Mouse (Mus musculus) neural tube, embryonic 13.5 days (tissue): ENCODE data around the gene Stk4. TPM values are rescaled to one million over a fixed set of nuclear protein-coding genes. Genes with fewer than 3 reads are reported as not detected.
"Not testable (repeated sequence)": the region's sequence is repeated elsewhere in the genome, so short reads cannot be mapped to it uniquely, and the experiment has no call there.

Experiments
- ATAC-seq: fragments of 200-750 bp; cut with Nextera tagmentation; 2 replicates; pipeline ENCODE4 v1.8.0; 2017; ENCODE audit warnings: low read depth, mild to moderate bottlenecking, moderate TSS enrichment, moderate library complexity
- H3K27ac ChIP-seq: fragments of 300-500 bp; sonication (generic); replicated peaks from 2 replicates; pipeline ENCODE4 v1.5.1; 2015; ENCODE audit warnings: moderate library complexity, mild to moderate bottlenecking, inconsistent platforms
- H3K27me3 ChIP-seq: fragments of 300-500 bp; sonication (generic); 2 replicates; pipeline ENCODE4 v1.6.1; 2015; ENCODE audit warnings: mild to moderate bottlenecking, inconsistent platforms
- H3K36me3 ChIP-seq: fragments of 300-500 bp; sonication (generic); 2 replicates; pipeline ENCODE4 v1.6.1; 2015; ENCODE audit warnings: mild to moderate bottlenecking, inconsistent platforms
- H3K4me1 ChIP-seq: fragments of 300-500 bp; sonication (generic); replicated peaks from 2 replicates; pipeline ENCODE4 v1.6.1; 2015; ENCODE audit warnings: inconsistent platforms
- H3K4me2 ChIP-seq: fragments of 300-500 bp; sonication (generic); 2 replicates; pipeline ENCODE4 v1.6.1; 2015; ENCODE audit warnings: inconsistent platforms, mild to moderate bottlenecking, moderate library complexity
- H3K4me3 ChIP-seq: fragments of 300-500 bp; sonication (generic); 2 replicates; pipeline ENCODE4 v1.5.1; 2015; ENCODE audit warnings: mild to moderate bottlenecking, inconsistent platforms
- H3K9ac ChIP-seq: fragments of 300-500 bp; sonication (generic); 2 replicates; pipeline ENCODE4 v1.6.1; 2015; ENCODE audit warnings: moderate library complexity, mild to moderate bottlenecking, inconsistent platforms
- H3K9me3 ChIP-seq: fragments of 300-500 bp; sonication (generic); 2 replicates; pipeline ENCODE4 v1.6.1; 2016; ENCODE audit warnings: inconsistent platforms
- WGBS: fragments of 180-500 bp; shearing (Covaris S2); methylation state at CpG from one replicate; pipeline ENCODE4 v1.1.7; 2015; 5-methylcytosine and 5-hydroxymethylcytosine counted together
- polyA plus RNA-seq: library from polyadenylated mRNA; unstranded; fragments of >200 nt; fragmentation: Nextera tagmentation; extraction: Ambion mirVana; gene quantifications from 2 replicates; pipeline ENCODE4 v1.2.1, GENCODE M21; 2015

Stk4 gene
- polyA plus RNA-seq, 1 experiment from 2014 or later: 21.2 TPM

- Histone ChIP-seq H3K36me3 (peaks cover 90% of the 10 kb centered on the region), H3K4me2 (no peak overlapping the region), H3K9ac (no peak overlapping the region), H3K27me3 (no peaks in the 10 kb centered on the region), H3K27ac (no peak overlapping the region), H3K4me1 (no peaks in the 10 kb centered on the region), H3K9me3 (no peaks in the 10 kb centered on the region), H3K4me3 (no peak overlapping the region)
- WGBS: 93% methylated on average over 8 of the region's 8 CpGs
- ATAC-seq: no peak
Observed at GRCm38 (mm10) chr2:164059634-164060235, 10.4 kb upstream of the Stk4 start.

- Histone ChIP-seq H3K9ac (peak within 1 kb of the TSS; percentile 92), H3K27me3 (no peaks in the 10 kb centered on the region), H3K4me1 (peaks cover 42% of the 10 kb centered on the region), H3K9me3 (no peaks in the 10 kb centered on the region), H3K36me3 (peaks cover 12% of the 10 kb centered on the region), H3K4me3 (peak within 1 kb of the TSS; percentile 96), H3K4me2 (peak within 1 kb of the TSS; percentile 94), H3K27ac (peak within 1 kb of the TSS; percentile 87)
- ATAC-seq: peak; percentile 97
- under 1% methylated on average over 55 of the region's 55 CpGs for WGBS
Observed at GRCm38 (mm10) chr2:164070765-164071436, 779 bp downstream of the Stk4 start, which contains the start of gene Tomm34. Gene Tomm34, minus strand, starts transcription at chr2:164071169.

GRCm38 (mm10) chr2:164071437-164071820, 1.3 kb downstream of the Stk4 start:
- H3K27me3 ChIP-seq, H3K36me3 ChIP-seq, H3K9me3 ChIP-seq: not testable (repeated sequence)
- WGBS: 79% methylated on average over 11 of the region's 11 CpGs
- Histone ChIP-seq H3K4me1 (peaks cover 46% of the 10 kb centered on the region), H3K4me2 (peak overlapping the region; percentile 94), H3K9ac (peak overlapping the region; percentile 92; the same call in 1 of the 2 replicates), H3K4me3 (peak overlapping the region; percentile 96), H3K27ac (peak overlapping the region; percentile 87)
- 0 out of 2 replicates have a peak, but pooled peaks have one; percentile 2 for ATAC-seq

- Histone ChIP-seq H3K4me3 (no peak overlapping the region), H3K36me3 (peaks cover 1% of the 10 kb centered on the region; the same call in 1 of the 2 replicates), H3K9me3 (no peaks in the 10 kb centered on the region), H3K4me1 (peaks cover 46% of the 10 kb centered on the region), H3K27ac (no peak overlapping the region), H3K9ac (no peak overlapping the region), H3K4me2 (no peak overlapping the region), H3K27me3 (no peaks in the 10 kb centered on the region)
- WGBS: 94% methylated on average over 2 of the region's 2 CpGs
- ATAC-seq: no peak
Observed at GRCm38 (mm10) chr2:164072109-164072508, 2.0 kb downstream of the Stk4 start.

DNA sequence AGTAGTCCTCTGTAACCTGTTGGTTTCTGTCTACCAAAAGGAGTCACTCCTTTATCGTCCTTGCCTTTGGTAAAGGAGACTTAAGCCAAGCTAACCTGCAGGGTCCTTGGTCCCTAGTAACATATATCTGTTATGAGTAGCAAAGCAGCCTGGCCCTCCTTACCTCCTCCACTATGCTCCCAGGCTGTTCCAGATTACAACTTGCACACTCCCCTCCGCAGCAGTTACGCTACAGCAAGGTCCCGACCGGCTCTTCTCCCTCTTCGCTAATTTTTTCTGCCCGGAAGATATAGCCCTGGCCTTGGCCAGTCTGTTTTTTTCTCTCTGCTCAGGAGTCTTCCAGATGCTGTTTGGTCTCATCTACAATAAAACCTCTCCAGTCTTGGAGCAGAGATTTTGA, 3.0 kb downstream of the Stk4 start:
- H3K27me3 ChIP-seq: no peaks in the 10 kb centered on the region
- no peak overlapping the region for H3K4me3 ChIP-seq
- H3K36me3 ChIP-seq: no peaks in the 10 kb centered on the region; the same call in 1 of the 2 replicates
- H3K4me1 ChIP-seq: peaks cover 45% of the 10 kb centered on the region
- no peak overlapping the region for H3K27ac ChIP-seq
- no peak overlapping the region for H3K9ac ChIP-seq
- ATAC-seq: no peak
- no peaks in the 10 kb centered on the region for H3K9me3 ChIP-seq
- no peak overlapping the region for H3K4me2 ChIP-seq
- WGBS: 82% methylated on average over 7 of the region's 7 CpGs

DNA sequence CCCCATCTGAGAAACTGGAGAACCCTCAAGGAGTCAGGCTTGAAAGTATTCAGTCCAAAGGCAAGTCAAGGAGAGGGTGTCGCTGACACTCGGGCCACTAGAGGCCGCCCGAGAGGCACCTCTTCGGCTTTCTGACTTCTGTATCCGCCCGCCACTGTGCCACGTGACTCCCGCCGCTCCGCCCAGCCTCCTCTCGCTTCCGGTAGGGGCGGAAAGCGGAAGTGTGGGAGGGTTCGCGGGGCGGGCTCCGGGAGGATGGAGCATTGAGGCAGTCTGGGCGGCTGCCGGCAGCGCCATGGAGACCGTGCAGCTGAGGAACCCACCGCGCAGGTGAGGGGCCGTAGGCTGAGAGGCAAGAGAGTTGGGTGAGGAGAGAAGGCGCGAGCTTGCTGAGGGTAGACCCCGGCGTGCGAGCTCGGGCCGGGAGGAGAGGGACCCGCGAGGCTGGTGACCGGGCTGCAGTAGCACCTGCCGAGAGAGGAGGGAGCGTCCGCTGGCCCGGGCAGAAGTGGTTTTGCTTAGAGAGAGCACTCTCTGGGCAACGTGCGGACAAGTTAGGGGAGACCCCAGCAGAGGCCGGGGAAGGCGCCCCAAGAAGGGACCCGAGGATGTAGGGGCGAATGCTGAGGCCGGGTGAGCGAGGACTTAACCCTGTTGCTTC, 3.9 kb downstream of the Stk4 start:
- WGBS: under 1% methylated on average over 48 of the region's 48 CpGs
- peak; percentile 71 for ATAC-seq
- peak overlapping the region; percentile 69 for H3K27ac ChIP-seq

GRCm38 (mm10) chr2:164075088-164075487, 5.0 kb downstream of the Stk4 start:
- Histone ChIP-seq H3K36me3 (peaks cover 8% of the 10 kb centered on the region), H3K27me3 (no peaks in the 10 kb centered on the region), H3K9me3 (no peaks in the 10 kb centered on the region), H3K4me2 (peak overlapping the region; percentile 96), H3K9ac (peak overlapping the region; percentile 90), H3K4me1 (peaks cover 25% of the 10 kb centered on the region), H3K27ac (no peak overlapping the region), H3K4me3 (peak overlapping the region; percentile 96)
- WGBS: 63% methylated on average over 5 of the region's 5 CpGs
- no peak for ATAC-seq

More for the DNA sequence above, 3.9 kb downstream of the Stk4 start:
- Histone ChIP-seq H3K4me1 (peaks cover 36% of the 10 kb centered on the region), H3K4me2 (peak overlapping the region; percentile 96), H3K9me3 (no peaks in the 10 kb centered on the region), H3K4me3 (peak overlapping the region; percentile 96), H3K27me3 (no peaks in the 10 kb centered on the region), H3K36me3 (no peaks in the 10 kb centered on the region; the same call in 1 of the 2 replicates), H3K9ac (peak overlapping the region; percentile 90)

GRCm38 (mm10) chr2:164076874-164077425, 6.8 kb downstream of the Stk4 start:
- Histone ChIP-seq H3K9ac (no peak overlapping the region), H3K4me2 (no peak overlapping the region), H3K9me3 (no peaks in the 10 kb centered on the region), H3K4me1 (peaks cover 17% of the 10 kb centered on the region), H3K27me3 (no peaks in the 10 kb centered on the region), H3K27ac (no peak overlapping the region), H3K4me3 (no peak overlapping the region), H3K36me3 (peaks cover 27% of the 10 kb centered on the region)
- 95% methylated on average over 8 of the region's 8 CpGs for WGBS
- ATAC-seq: no peak

DNA sequence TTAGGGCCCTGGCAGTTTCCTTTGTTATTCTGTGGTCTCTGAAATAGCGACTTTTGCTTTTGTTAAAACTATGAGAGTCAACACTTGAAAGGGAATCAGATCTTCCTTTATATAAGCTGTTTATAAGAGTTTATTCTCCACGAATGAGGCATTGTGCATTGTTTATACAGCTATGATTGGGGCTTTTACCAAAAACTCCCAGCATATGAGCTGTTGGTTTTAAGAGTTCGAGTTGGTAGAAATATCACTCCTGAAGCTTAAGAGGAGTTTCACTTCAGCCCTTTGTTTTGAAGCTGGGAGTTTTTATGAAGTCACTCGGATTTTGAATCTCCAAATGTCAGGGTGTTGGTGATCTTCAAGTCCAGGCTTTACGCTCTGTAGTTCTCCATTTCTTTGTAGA, 7.8 kb downstream of the Stk4 start:
- no peak overlapping the region for H3K27ac ChIP-seq
- no peak overlapping the region for H3K4me2 ChIP-seq
- H3K27me3 ChIP-seq: no peaks in the 10 kb centered on the region
- no peak for ATAC-seq
- peaks cover 17% of the 10 kb centered on the region for H3K4me1 ChIP-seq
- 87% methylated on average over 5 of the region's 5 CpGs for WGBS
- no peaks in the 10 kb centered on the region for H3K9me3 ChIP-seq
- peaks cover 36% of the 10 kb centered on the region for H3K36me3 ChIP-seq
- no peak overlapping the region for H3K4me3 ChIP-seq
- no peak overlapping the region for H3K9ac ChIP-seq

- Histone ChIP-seq H3K9me3 (no peaks in the 10 kb centered on the region), H3K9ac (no peak overlapping the region), H3K4me3 (no peak overlapping the region), H3K36me3 (peaks cover 52% of the 10 kb centered on the region), H3K27me3 (no peaks in the 10 kb centered on the region), H3K4me1 (peaks cover 16% of the 10 kb centered on the region), H3K27ac (no peak overlapping the region), H3K4me2 (no peak overlapping the region)
- ATAC-seq: no peak
- 93% methylated on average over 6 of the region's 6 CpGs for WGBS
Observed at GRCm38 (mm10) chr2:164079488-164079887, 9.4 kb downstream of the Stk4 start.

- no peak for ATAC-seq
- Histone ChIP-seq H3K36me3 (peaks cover 70% of the 10 kb centered on the region), H3K4me2 (no peak overlapping the region), H3K4me3 (no peak overlapping the region), H3K9me3 (no peaks in the 10 kb centered on the region), H3K4me1 (no peaks in the 10 kb centered on the region), H3K9ac (no peak overlapping the region), H3K27me3 (no peaks in the 10 kb centered on the region), H3K27ac (no peak overlapping the region)
- WGBS: 97% methylated on average over 10 of the region's 10 CpGs
Observed at GRCm38 (mm10) chr2:164081577-164081976, 11.5 kb downstream of the Stk4 start.

- Histone ChIP-seq H3K9ac (no peak overlapping the region), H3K4me3 (no peak overlapping the region), H3K4me1 (no peaks in the 10 kb centered on the region), H3K27ac (no peak overlapping the region), H3K36me3 (peaks cover 76% of the 10 kb centered on the region), H3K4me2 (no peak overlapping the region), H3K27me3 (no peaks in the 10 kb centered on the region), H3K9me3 (no peaks in the 10 kb centered on the region)
- 85% methylated on average over 10 of the region's 10 CpGs for WGBS
- ATAC-seq: no peak
Observed at GRCm38 (mm10) chr2:164082175-164082574, 12.1 kb downstream of the Stk4 start.
